Mouse (Mus musculus): Measurements from ENCODE around the gene Podxl2. TPM values are rescaled to one million over a fixed set of nuclear protein-coding genes. Genes with fewer than 3 reads are reported as not detected.

Podxl2 gene
- polyA plus RNA-seq, 1 experiment, result 3.4 TPM

DNA sequence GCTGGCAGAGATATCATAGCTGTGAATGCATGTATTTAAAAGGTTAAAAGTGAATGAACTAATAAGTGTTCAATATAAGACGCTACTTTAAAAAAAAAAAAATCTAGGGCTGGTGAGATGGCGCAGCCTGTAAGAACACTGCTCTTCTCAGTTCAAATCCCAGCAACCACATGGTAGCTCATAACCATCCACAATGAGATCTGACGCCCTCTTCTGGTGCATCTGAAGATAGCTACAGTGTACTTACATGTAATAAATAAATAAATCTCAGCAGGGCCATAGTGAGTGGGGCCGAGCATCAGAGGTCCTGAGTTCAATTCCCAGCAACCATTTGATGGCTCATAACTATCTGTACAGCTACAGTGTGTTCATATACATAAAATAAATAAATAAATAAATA is 4.6 kb upstream of the Podxl2 start:
- H3K79me2 ChIP-seq (ENCODE audit: control insufficient read depth, insufficient read depth), result no peaks in the 10 kb centered on the region

DNA sequence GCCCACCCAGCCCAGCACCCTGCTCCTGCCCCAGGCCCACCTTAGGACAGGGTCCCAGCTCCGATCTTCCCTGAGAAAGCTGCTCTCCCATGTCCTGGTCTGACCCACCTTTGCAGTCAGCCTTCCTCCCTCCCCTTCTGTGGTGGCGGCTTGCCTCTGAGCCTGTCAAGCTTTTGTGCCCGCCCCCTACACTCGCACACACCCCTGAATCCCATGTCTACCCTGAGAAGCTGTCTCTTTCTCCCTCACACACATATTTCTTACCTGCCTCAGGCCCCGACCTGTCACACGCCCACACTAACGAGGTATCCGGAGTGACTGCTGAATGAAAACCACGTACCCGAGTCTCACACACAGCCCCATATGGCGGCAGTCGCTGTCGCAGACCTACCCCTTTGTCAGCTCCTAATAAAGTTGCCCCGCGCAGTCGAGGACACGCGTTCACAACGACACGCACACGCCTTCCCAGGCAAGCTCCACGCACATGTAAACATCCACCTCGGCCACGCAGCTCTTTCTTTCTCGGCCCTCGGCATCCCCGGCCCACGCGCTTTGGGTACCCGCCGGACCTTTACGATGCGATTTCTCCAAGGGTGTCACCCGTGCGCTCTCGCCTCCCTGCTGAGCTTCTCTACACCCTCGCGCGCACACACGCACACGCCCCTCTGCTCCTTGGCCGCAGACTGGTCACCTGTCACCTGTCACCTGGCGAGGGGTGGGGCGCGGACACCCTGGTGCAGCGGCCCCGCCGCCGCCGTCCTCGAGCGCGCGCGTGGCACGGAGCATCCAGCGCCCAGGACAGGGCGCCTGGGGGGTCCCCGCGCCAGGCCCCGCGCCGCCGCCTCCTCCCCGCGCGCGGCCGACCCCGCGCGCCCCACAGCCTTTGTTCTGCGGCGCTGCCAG is 628 bp downstream of the Podxl2 start:
- H3K4me2 ChIP-seq (ENCODE audit: low read depth), result peak overlapping the region; percentile 6
- H3K36me3 ChIP-seq (ENCODE audit: control insufficient read depth, insufficient read depth), result no peaks in the 10 kb centered on the region
- H3ac ChIP-seq (ENCODE audit: control insufficient read depth, insufficient read length), result no peak overlapping the region
- H3K4me3 ChIP-seq, result no peak overlapping the region
- no peaks in the 10 kb centered on the region for H3K79me2 ChIP-seq (ENCODE audit: control insufficient read depth, insufficient read depth)
- H3K27me3 ChIP-seq (ENCODE audit: control insufficient read depth, insufficient read depth, insufficient read length), result peaks cover 18% of the 10 kb centered on the region
- no peak for TF ChIP-seq TCF12 (IDR thresholded peaks at IDR 0.05; ENCODE audit: insufficient read depth, poor library complexity, severe bottlenecking)
- no peak for TF ChIP-seq E2F4 (IDR thresholded peaks at IDR 0.05; ENCODE audit: insufficient read depth)
- TF ChIP-seq POLR2AphosphoS2 (IDR thresholded peaks at IDR 0.05; ENCODE audit: insufficient read length, low read depth), result no peak
- TF ChIP-seq SRF (IDR thresholded peaks at IDR 0.05; ENCODE audit: control insufficient read depth, insufficient read length, low read depth), result no peak
- TF ChIP-seq REST (IDR thresholded peaks at IDR 0.05; ENCODE audit: insufficient read depth, insufficient read length), result no peak
- no peak for TF ChIP-seq MYOG (IDR thresholded peaks at IDR 0.05; ENCODE audit: control insufficient read depth in 1 of 3, insufficient read depth in 1 of 3, insufficient read length in 2 of 3, low read depth in 2 of 3)
- TF ChIP-seq MAX (IDR thresholded peaks at IDR 0.05; ENCODE audit: low read depth), result no peak
- TF ChIP-seq TCF3 (IDR thresholded peaks at IDR 0.05; ENCODE audit: insufficient read length, low read depth), result no peak
- no peak for TF ChIP-seq USF1 (IDR thresholded peaks at IDR 0.05; ENCODE audit: low read depth)
- TF ChIP-seq MYOD1 (IDR thresholded peaks at IDR 0.05; ENCODE audit: control insufficient read depth in 1 of 3, insufficient read length in 2 of 3, low read depth in 2 of 3), result no peak
- no peak for TF ChIP-seq CEBPB (IDR thresholded peaks at IDR 0.05; ENCODE audit: insufficient read depth, poor library complexity, severe bottlenecking)
- TF ChIP-seq POLR2A (IDR thresholded peaks at IDR 0.05; ENCODE audit: insufficient read length, low read depth), result no peak

More for the DNA sequence above, 4.6 kb upstream of the Podxl2 start:
- H3K36me3 ChIP-seq (ENCODE audit: control insufficient read depth, insufficient read depth), result no peaks in the 10 kb centered on the region
- no peak for TF ChIP-seq POLR2A (IDR thresholded peaks at IDR 0.05; ENCODE audit: insufficient read length, low read depth)
- no peak for TF ChIP-seq CEBPB (IDR thresholded peaks at IDR 0.05; ENCODE audit: insufficient read depth, poor library complexity, severe bottlenecking)
- TF ChIP-seq MYOG (IDR thresholded peaks at IDR 0.05; ENCODE audit: control insufficient read depth in 1 of 3, insufficient read depth in 1 of 3, insufficient read length in 2 of 3, low read depth in 2 of 3), result no peak
- no peak overlapping the region for H3K4me3 ChIP-seq
- no peak overlapping the region for H3ac ChIP-seq (ENCODE audit: control insufficient read depth, insufficient read length)
- H3K4me2 ChIP-seq (ENCODE audit: low read depth), result no peak overlapping the region
- H3K27me3 ChIP-seq (ENCODE audit: control insufficient read depth, insufficient read depth, insufficient read length), result peaks cover 9% of the 10 kb centered on the region

DNA sequence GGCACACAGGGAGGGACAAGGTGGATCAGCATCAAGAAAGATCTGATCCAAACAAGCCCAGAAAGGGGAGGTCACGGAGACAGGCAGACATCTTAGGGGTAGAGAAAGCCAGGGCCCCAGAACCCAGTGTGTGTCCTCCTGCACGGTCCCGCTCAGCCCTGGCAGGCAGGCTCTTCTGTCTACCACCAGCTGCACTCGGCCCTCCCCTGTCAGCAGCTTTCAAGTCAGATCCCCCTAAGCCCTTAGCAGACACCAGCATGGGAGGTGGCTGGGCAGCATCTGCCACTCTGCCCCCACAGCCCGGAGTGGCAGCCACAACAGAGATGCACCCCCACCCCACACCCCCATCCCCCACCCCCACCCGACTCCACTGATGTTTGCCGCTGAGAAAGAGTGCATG is 2.0 kb downstream of the Podxl2 start:
- H3K79me2 ChIP-seq (ENCODE audit: control insufficient read depth, insufficient read depth), result no peaks in the 10 kb centered on the region
- no peak for TF ChIP-seq MYOG (IDR thresholded peaks at IDR 0.05; ENCODE audit: control insufficient read depth in 1 of 3, insufficient read depth in 1 of 3, insufficient read length in 2 of 3, low read depth in 2 of 3)
- TF ChIP-seq POLR2A (IDR thresholded peaks at IDR 0.05; ENCODE audit: insufficient read length, low read depth), result no peak
- no peak for TF ChIP-seq TCF12 (IDR thresholded peaks at IDR 0.05; ENCODE audit: insufficient read depth, poor library complexity, severe bottlenecking)
- no peak for TF ChIP-seq MYOD1 (IDR thresholded peaks at IDR 0.05; ENCODE audit: control insufficient read depth in 1 of 3, insufficient read length in 2 of 3, low read depth in 2 of 3)
- TF ChIP-seq E2F4 (IDR thresholded peaks at IDR 0.05; ENCODE audit: insufficient read depth), result no peak
- TF ChIP-seq USF1 (IDR thresholded peaks at IDR 0.05; ENCODE audit: low read depth), result no peak
- TF ChIP-seq TCF3 (IDR thresholded peaks at IDR 0.05; ENCODE audit: insufficient read length, low read depth), result no peak
- TF ChIP-seq CEBPB (IDR thresholded peaks at IDR 0.05; ENCODE audit: insufficient read depth, poor library complexity, severe bottlenecking), result no peak
- no peak for TF ChIP-seq POLR2AphosphoS2 (IDR thresholded peaks at IDR 0.05; ENCODE audit: insufficient read length, low read depth)
- no peak for TF ChIP-seq MAX (IDR thresholded peaks at IDR 0.05; ENCODE audit: low read depth)
- H3K36me3 ChIP-seq (ENCODE audit: control insufficient read depth, insufficient read depth), result no peaks in the 10 kb centered on the region
- peaks cover 18% of the 10 kb centered on the region for H3K27me3 ChIP-seq (ENCODE audit: control insufficient read depth, insufficient read depth, insufficient read length)
- no peak overlapping the region for H3K4me2 ChIP-seq (ENCODE audit: low read depth)
- no peak overlapping the region for H3ac ChIP-seq (ENCODE audit: control insufficient read depth, insufficient read length)
- no peak overlapping the region for H3K4me3 ChIP-seq

GRCm38 (mm10) chr6:88871546-88871945 is 3.3 kb downstream of the Podxl2 start:
- Histone ChIP-seq H3K27me3 (ENCODE audit: control insufficient read depth, insufficient read depth, insufficient read length) (peaks cover 18% of the 10 kb centered on the region), H3ac (ENCODE audit: control insufficient read depth, insufficient read length) (no peak overlapping the region), H3K36me3 (ENCODE audit: control insufficient read depth, insufficient read depth) (no peaks in the 10 kb centered on the region), H3K79me2 (ENCODE audit: control insufficient read depth, insufficient read depth) (no peaks in the 10 kb centered on the region), H3K4me2 (ENCODE audit: low read depth) (no peak overlapping the region), H3K4me3 (no peak overlapping the region)
- TF ChIP-seq POLR2A (IDR thresholded peaks at IDR 0.05; ENCODE audit: insufficient read length, low read depth) (no peak), POLR2AphosphoS2 (IDR thresholded peaks at IDR 0.05; ENCODE audit: insufficient read length, low read depth) (no peak), CEBPB (IDR thresholded peaks at IDR 0.05; ENCODE audit: insufficient read depth, poor library complexity, severe bottlenecking) (no peak), USF1 (IDR thresholded peaks at IDR 0.05; ENCODE audit: low read depth) (no peak), MAX (IDR thresholded peaks at IDR 0.05; ENCODE audit: low read depth) (no peak), TCF12 (IDR thresholded peaks at IDR 0.05; ENCODE audit: insufficient read depth, poor library complexity, severe bottlenecking) (no peak), SRF (IDR thresholded peaks at IDR 0.05; ENCODE audit: control insufficient read depth, insufficient read length, low read depth) (no peak), REST (IDR thresholded peaks at IDR 0.05; ENCODE audit: insufficient read depth, insufficient read length) (no peak), MYOG (IDR thresholded peaks at IDR 0.05; ENCODE audit: control insufficient read depth in 1 of 3, insufficient read depth in 1 of 3, insufficient read length in 2 of 3, low read depth in 2 of 3) (no peak), TCF3 (IDR thresholded peaks at IDR 0.05; ENCODE audit: insufficient read length, low read depth) (no peak)
